Mouse (Mus musculus): ENCODE data around the gene Nostrin.

DNA sequence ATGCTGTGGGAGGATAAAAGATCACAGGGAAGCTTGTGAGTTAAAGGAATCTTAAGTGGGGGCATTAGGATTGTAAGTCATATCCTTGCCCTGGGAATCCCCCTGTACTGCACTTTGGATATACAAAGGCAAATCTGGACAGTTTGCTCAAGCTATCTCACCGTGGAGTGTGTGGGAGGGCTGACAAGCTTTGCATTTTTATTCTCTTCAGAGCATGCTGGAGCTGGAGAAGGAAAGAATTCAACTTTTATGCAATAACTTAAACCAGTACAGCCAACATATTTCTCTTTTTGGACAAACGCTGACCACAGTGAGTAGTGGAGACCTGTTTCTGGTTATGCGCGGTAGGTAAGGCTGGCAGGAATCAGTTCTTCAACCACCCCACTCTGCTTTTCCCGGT lies 39.7 kb downstream of the Nostrin start:
- no peak for TF ChIP-seq POLR2A (IDR thresholded peaks at IDR 0.05; ENCODE audit: insufficient read depth, low read length)
- TF ChIP-seq CTCF (IDR thresholded peaks at IDR 0.05; ENCODE audit: low read depth, low read length) = no peak
- TF ChIP-seq EP300 (IDR thresholded peaks at IDR 0.05; ENCODE audit: insufficient read depth, low read depth, low read length) = no peak
